Mouse (Mus musculus): ENCODE data around the gene Gm7544. TPM values are rescaled to one million over a fixed set of nuclear protein-coding genes. Genes with fewer than 3 reads are reported as not detected.

Gm7544 gene
- polyA plus RNA-seq, 1 experiment from 2014 or later = not detected

GRCm38 (mm10) chr1:82987530-82988198, 31.9 kb upstream of the Gm7544 start:
- no peaks in the 10 kb centered on the region for H3K27me3 ChIP-seq (replicated peaks; ENCODE audit: control insufficient read depth, insufficient read depth, low read length)
- H3K27ac ChIP-seq (ENCODE audit: low read depth, low read length) = no peak overlapping the region
- no peak for ATAC-seq
- no peak overlapping the region for H3K4me3 ChIP-seq (ENCODE audit: low read depth, low read length)
- no peak overlapping the region for H3K9ac ChIP-seq (ENCODE audit: low read depth, low read length)
- H3K36me3 ChIP-seq (ENCODE audit: control insufficient read depth, insufficient read depth) = no peaks in the 10 kb centered on the region
- H3K9me3 ChIP-seq (ENCODE audit: control insufficient read depth) = no peaks in the 10 kb centered on the region
- WGBS = 28% methylated on average over 4 of the region's 4 CpGs
- H3K4me2 ChIP-seq (replicated peaks; ENCODE audit: low read depth) = no peak overlapping the region
- peak; percentile 88 for TF ChIP-seq CTCF (IDR thresholded peaks at IDR 0.05; ENCODE audit: low read depth)
- peaks cover 12% of the 10 kb centered on the region for H3K4me1 ChIP-seq (replicated peaks; ENCODE audit: control insufficient read depth, insufficient read depth, low read length)

GRCm38 (mm10) chr1:82986738-82987137, 30.9 kb upstream of the Gm7544 start:
- Histone ChIP-seq H3K27me3 (replicated peaks; ENCODE audit: control insufficient read depth, insufficient read depth, low read length) (no peaks in the 10 kb centered on the region), H3K4me1 (replicated peaks; ENCODE audit: control insufficient read depth, insufficient read depth, low read length) (peaks cover 6% of the 10 kb centered on the region; the same call in 1 of the 2 replicates), H3K4me2 (replicated peaks; ENCODE audit: low read depth) (no peak overlapping the region), H3K36me3 (ENCODE audit: control insufficient read depth, insufficient read depth) (no peaks in the 10 kb centered on the region), H3K4me3 (ENCODE audit: low read depth, low read length) (no peak overlapping the region), H3K9ac (ENCODE audit: low read depth, low read length) (no peak overlapping the region), H3K27ac (ENCODE audit: low read depth, low read length) (no peak overlapping the region), H3K9me3 (ENCODE audit: control insufficient read depth) (no peaks in the 10 kb centered on the region)
- no peak for ATAC-seq
- 87% methylated on average over 6 of the region's 6 CpGs for WGBS
- no peak for TF ChIP-seq CTCF (IDR thresholded peaks at IDR 0.05; ENCODE audit: low read depth)

DNA sequence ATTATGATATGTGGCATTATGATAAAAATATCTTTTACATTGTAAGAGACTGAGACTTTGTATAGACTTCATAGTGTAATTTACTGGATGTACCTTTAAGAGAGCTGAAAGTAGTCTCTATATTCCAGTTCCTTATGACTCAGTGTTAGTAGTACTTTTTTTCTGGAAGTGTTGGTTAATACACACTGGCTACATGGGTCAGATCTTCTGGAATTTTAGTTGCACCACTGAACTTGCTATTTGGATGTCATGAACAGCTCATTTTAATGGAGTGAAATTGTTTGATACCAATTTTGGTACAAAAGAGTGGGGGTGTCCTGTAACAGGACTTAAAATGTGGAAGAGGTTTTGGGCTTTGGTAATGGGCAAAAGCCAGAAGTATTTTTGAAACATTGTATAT, 22.0 kb upstream of the Gm7544 start:
- Histone ChIP-seq H3K9me3 (ENCODE audit: control insufficient read depth) (no peaks in the 10 kb centered on the region), H3K27me3 (replicated peaks; ENCODE audit: control insufficient read depth, insufficient read depth, low read length) (no peaks in the 10 kb centered on the region), H3K27ac (ENCODE audit: low read depth, low read length) (no peak overlapping the region), H3K4me2 (replicated peaks; ENCODE audit: low read depth) (no peak overlapping the region), H3K4me1 (replicated peaks; ENCODE audit: control insufficient read depth, insufficient read depth, low read length) (no peaks in the 10 kb centered on the region), H3K9ac (ENCODE audit: low read depth, low read length) (no peak overlapping the region), H3K36me3 (ENCODE audit: control insufficient read depth, insufficient read depth) (no peaks in the 10 kb centered on the region), H3K4me3 (ENCODE audit: low read depth, low read length) (no peak overlapping the region)
- no peak for TF ChIP-seq CTCF (IDR thresholded peaks at IDR 0.05; ENCODE audit: low read depth)
- ATAC-seq = no peak

DNA sequence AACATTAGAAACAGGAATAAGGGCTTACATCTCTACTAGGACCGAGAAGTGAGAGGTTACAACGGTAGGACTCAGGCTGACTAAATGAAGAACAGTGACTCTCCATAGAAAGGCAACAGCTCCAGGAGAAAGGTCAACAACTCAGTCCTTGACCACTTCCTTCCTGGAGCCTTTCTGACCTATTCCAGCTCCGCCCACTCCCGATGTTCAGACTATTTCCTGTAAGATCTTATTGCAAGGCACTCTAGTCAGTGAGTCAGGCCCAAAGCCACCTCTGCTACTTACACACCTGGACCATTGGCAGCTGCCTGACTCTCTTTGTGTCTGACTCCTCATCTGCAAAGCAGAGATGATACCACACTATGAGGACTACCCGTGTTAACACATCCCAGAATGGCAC, 19.9 kb upstream of the Gm7544 start:
- H3K4me2 ChIP-seq (replicated peaks; ENCODE audit: low read depth) = no peak overlapping the region
- no peaks in the 10 kb centered on the region for H3K9me3 ChIP-seq (ENCODE audit: control insufficient read depth)
- H3K4me3 ChIP-seq (ENCODE audit: low read depth, low read length) = no peak overlapping the region
- WGBS = 77% methylated on average over 5 of the region's 5 CpGs
- H3K9ac ChIP-seq (ENCODE audit: low read depth, low read length) = no peak overlapping the region
- H3K36me3 ChIP-seq (ENCODE audit: control insufficient read depth, insufficient read depth) = no peaks in the 10 kb centered on the region
- ATAC-seq = no peak
- H3K27me3 ChIP-seq (replicated peaks; ENCODE audit: control insufficient read depth, insufficient read depth, low read length) = no peaks in the 10 kb centered on the region
- H3K4me1 ChIP-seq (replicated peaks; ENCODE audit: control insufficient read depth, insufficient read depth, low read length) = no peaks in the 10 kb centered on the region
- TF ChIP-seq CTCF (IDR thresholded peaks at IDR 0.05; ENCODE audit: low read depth) = no peak
- H3K27ac ChIP-seq (ENCODE audit: low read depth, low read length) = no peak overlapping the region

DNA sequence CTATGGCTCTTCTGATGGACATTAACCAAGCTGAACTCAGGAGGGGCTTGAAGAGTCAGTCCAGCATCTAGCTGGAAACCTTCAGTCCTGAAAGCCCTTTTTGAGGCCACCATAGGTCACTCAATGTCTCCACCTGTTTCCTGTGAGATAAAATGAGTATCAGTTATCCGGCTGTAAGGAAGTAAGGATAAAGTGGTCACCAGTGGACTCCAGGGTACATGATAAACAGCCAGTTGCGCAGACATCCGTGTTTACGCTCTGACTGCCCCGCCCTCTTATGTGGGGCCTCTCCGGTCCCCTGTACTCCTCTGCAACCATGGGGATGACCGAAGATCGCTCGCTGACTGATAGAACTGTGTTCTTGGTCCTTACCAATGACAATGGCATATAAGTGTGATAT, 18.5 kb upstream of the Gm7544 start:
- Histone ChIP-seq H3K27ac (ENCODE audit: low read depth, low read length) (no peak overlapping the region), H3K4me3 (ENCODE audit: low read depth, low read length) (no peak overlapping the region), H3K36me3 (ENCODE audit: control insufficient read depth, insufficient read depth) (no peaks in the 10 kb centered on the region), H3K9ac (ENCODE audit: low read depth, low read length) (no peak overlapping the region), H3K4me2 (replicated peaks; ENCODE audit: low read depth) (no peak overlapping the region), H3K9me3 (ENCODE audit: control insufficient read depth) (no peaks in the 10 kb centered on the region), H3K27me3 (replicated peaks; ENCODE audit: control insufficient read depth, insufficient read depth, low read length) (no peaks in the 10 kb centered on the region), H3K4me1 (replicated peaks; ENCODE audit: control insufficient read depth, insufficient read depth, low read length) (no peaks in the 10 kb centered on the region)
- 36% methylated on average over 9 of the region's 9 CpGs for WGBS
- ATAC-seq = peak; percentile 54
- no peak for TF ChIP-seq CTCF (IDR thresholded peaks at IDR 0.05; ENCODE audit: low read depth)

DNA sequence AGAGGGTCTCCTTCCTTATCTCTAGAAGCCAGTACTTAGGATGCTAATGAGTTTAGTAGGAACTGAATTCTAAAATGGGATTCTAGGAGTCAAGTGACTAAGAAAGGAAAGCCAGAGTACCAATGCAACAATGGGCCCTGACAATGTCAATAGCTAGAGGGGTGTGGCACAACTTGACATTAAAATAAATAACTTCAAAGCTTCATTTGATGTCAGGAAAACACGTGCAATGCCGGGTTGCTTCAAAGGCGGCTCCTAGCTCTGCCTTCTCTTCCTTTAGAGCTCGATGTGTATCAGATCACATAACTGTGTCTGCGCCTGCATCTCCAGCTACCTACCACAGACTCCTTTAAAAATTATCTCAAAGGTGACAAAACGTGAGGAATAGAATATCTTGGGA, 18.1 kb upstream of the Gm7544 start:
- Histone ChIP-seq H3K9me3 (ENCODE audit: control insufficient read depth) (no peaks in the 10 kb centered on the region), H3K27me3 (replicated peaks; ENCODE audit: control insufficient read depth, insufficient read depth, low read length) (no peaks in the 10 kb centered on the region), H3K4me2 (replicated peaks; ENCODE audit: low read depth) (no peak overlapping the region), H3K27ac (ENCODE audit: low read depth, low read length) (no peak overlapping the region), H3K4me1 (replicated peaks; ENCODE audit: control insufficient read depth, insufficient read depth, low read length) (no peaks in the 10 kb centered on the region), H3K9ac (ENCODE audit: low read depth, low read length) (no peak overlapping the region), H3K4me3 (ENCODE audit: low read depth, low read length) (no peak overlapping the region), H3K36me3 (ENCODE audit: control insufficient read depth, insufficient read depth) (no peaks in the 10 kb centered on the region)
- no peak for ATAC-seq
- 67% methylated on average over 6 of the region's 6 CpGs for WGBS
- no peak for TF ChIP-seq CTCF (IDR thresholded peaks at IDR 0.05; ENCODE audit: low read depth)

DNA sequence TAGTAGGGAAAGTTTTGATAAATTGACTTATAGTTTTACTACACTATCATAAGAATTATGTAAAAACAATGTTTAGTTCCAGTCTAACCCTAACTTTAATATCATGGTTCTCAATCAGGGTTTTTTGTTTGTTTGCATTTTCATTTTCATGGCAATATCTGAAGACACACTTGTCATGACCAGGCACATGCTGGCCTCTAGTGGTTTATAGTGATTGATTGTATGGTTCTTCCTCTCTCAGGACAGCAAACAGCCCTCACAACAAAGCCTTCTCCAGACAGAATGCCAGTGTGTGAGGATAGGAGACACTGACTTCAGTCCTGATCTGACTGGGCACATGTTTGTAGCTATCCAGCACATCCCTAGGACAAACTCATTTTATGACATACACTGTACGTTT, 17.4 kb upstream of the Gm7544 start:
- Histone ChIP-seq H3K27ac (ENCODE audit: low read depth, low read length) (no peak overlapping the region), H3K9ac (ENCODE audit: low read depth, low read length) (no peak overlapping the region), H3K9me3 (ENCODE audit: control insufficient read depth) (no peaks in the 10 kb centered on the region), H3K36me3 (ENCODE audit: control insufficient read depth, insufficient read depth) (no peaks in the 10 kb centered on the region), H3K4me3 (ENCODE audit: low read depth, low read length) (no peak overlapping the region), H3K4me1 (replicated peaks; ENCODE audit: control insufficient read depth, insufficient read depth, low read length) (no peaks in the 10 kb centered on the region), H3K4me2 (replicated peaks; ENCODE audit: low read depth) (no peak overlapping the region), H3K27me3 (replicated peaks; ENCODE audit: control insufficient read depth, insufficient read depth, low read length) (no peaks in the 10 kb centered on the region)
- WGBS = 78% methylated on average over 1 of the region's 1 CpGs
- ATAC-seq = no peak
- TF ChIP-seq CTCF (IDR thresholded peaks at IDR 0.05; ENCODE audit: low read depth) = peak; percentile 43

Measured in intestine, postnatal 0 days (tissue).